Mouse (Mus musculus) urinary bladder, adult 2 months (tissue): ENCODE measurements around the gene Rrnad1. TPM values are rescaled to one million over a fixed set of nuclear protein-coding genes. Genes with fewer than 3 reads are reported as not detected.
"Not testable (repeated sequence)": the region's sequence is repeated elsewhere in the genome, so short reads cannot be mapped to it uniquely, and the experiment has no call there.

Source experiments
- DNase-seq: peaks from one replicate; pipeline ENCODE4 v3.0.0; 2022; ENCODE audit warnings: low spot score
- polyA plus RNA-seq: library from polyadenylated mRNA; depleted of rRNA; stranded (reverse); fragments of >200 nt; gene quantifications from 2 replicates; pipeline ENCODE4 v1.2.3, GENCODE M21; 2012

Rrnad1 gene
- polyA plus RNA-seq, 1 experiment: 33.2 TPM

DNA sequence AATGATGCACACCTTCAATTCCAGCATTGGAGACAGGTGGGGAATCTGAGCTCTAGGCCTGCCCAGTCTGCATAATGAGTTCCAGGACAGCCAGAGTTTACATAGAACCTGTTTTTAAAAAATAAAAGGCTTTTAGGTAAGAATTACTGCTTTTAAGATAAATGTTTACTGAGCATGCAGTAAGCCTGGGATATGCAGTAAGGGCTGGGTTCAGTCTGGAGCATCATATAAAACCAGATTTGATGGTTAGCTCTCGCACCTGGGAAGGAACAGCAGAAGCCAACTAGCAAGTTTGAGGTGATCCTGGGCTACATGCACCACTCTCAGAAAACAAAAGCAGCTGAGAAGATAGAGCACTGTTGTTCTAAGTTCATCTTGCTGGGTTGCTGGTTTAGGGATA, 12.0 kb downstream of the Rrnad1 start:
- no peak for DNase-seq

DNA sequence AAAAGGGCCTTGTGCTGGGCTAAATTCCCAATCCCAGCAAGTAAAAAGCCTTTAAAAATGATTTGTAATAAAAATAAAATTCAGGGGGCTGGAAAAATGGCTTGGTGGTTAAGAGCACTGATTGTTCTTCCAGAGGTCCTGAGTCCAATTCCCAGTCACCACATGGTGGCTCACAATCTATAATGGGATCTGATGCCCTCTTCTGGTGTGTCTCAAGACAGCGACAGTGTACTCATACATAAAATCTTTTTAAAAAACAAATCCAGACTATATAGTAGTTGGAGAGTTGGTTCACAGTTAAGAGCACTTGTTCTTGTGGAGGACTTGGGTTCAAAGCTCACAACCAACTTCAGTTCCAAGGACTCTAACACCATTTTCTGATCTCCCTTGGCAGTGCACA, 13.5 kb downstream of the Rrnad1 start:
- DNase-seq: no peak

- no peak for DNase-seq
Measured at GRCm38 (mm10) chr3:87913891-87914290, 16.6 kb downstream of the Rrnad1 start.

GRCm38 (mm10) chr3:87913491-87913890, 17.0 kb downstream of the Rrnad1 start:
- no peak for DNase-seq

- DNase-seq: peak; percentile 68
Measured at GRCm38 (mm10) chr3:87910573-87911141, 19.9 kb downstream of the Rrnad1 start.

GRCm38 (mm10) chr3:87909874-87910273, 20.6 kb downstream of the Rrnad1 start:
- no peak for DNase-seq

DNA sequence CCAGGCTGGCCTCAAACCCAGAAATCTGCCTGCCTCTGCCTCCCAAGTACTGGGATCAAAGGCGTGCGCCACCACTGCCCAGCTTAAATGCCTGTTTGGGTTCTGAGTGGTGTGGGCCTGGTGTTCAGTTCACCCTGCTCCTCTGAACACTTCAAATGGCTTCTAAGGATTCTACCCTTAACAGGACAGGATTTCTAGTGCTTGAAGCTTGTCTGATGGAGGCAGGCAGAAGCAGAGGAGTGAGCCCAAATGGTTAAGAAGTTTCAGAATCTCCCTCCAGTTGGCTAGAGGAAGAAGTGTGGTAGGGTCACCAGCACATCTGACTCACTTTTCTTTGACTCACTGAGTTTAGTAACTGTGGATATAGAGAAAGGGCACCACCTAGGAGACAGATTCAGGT, 21.1 kb downstream of the Rrnad1 start:
- DNase-seq: no peak

- DNase-seq: no peak
Measured at GRCm38 (mm10) chr3:87907906-87908305, 22.6 kb downstream of the Rrnad1 start.

GRCm38 (mm10) chr3:87906981-87907857, 23.3 kb downstream of the Rrnad1 start:
- no peak for DNase-seq

- peak; percentile 67 for DNase-seq
Measured at GRCm38 (mm10) chr3:87906601-87906980, 23.9 kb downstream of the Rrnad1 start.

- DNase-seq: peak; percentile 95
Measured at GRCm38 (mm10) chr3:87905880-87906485, 24.5 kb downstream of the Rrnad1 start, which contains the start of gene Hdgf. TSS of gene Hdgf (plus strand) at chr3:87906321.

DNA sequence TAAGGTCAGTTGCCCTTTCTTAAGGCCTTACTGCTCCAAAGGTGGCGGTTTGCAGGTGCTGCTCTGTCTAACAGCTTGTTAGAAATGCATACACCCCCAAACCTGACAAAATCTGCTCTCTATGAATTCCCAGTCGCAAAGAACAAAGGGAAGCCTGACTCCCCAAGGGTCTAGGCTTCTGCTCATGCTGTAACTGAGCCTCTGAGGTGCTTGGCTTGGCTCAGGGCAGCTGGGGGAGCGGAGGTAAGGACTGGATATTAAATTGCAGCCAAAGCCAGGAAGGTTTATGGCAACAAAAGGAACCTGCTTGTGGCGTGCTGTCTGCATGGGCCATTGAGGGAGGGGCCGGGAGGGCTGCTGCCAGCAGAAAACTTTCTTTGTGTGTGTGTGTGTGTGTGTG, 26.7 kb downstream of the Rrnad1 start:
- DNase-seq: no peak

DNA sequence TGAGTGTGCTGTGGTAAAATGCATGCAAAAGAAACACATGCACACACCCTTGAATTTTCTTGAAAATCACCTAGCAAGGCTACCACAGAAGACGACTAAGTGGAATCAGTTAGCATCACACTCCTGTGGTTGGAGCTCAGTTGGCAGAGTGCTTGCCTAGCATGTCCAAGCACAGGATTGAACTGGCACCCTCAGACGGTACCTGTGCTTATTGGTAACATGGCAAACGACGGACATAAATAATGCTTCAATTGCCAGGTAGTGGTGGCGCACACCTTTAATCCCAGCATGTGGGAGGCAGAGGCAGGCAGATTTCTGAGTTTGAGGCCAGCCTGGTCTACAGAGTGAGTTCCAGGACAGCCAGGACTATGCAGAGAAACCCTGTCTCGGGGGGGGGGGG, 28.6 kb downstream of the Rrnad1 start:
- not testable (repeated sequence) for DNase-seq

- DNase-seq: no peak
Measured at GRCm38 (mm10) chr3:87901036-87901624, 29.4 kb downstream of the Rrnad1 start.

- no peak for DNase-seq
Measured at GRCm38 (mm10) chr3:87899776-87900175, 30.7 kb downstream of the Rrnad1 start.

DNA sequence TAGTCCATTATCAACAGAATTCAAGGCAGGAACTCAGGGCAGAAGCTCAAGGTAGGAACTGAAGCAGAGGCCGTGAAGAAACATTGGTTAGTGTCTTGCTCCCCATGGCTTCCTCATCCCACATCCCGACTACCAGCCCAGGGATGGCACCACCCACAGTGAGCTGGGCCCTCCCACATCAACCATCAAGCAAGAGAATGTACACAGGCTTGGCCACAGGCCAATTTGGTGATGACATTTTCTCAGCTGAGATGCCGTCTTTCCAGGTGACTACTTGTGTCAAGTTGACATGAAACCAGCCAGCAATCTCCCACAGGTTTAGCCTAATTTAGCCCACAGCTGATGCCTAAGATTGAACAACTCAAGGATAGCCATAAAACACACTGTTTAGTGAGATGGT, 31.3 kb downstream of the Rrnad1 start:
- DNase-seq: no peak

DNA sequence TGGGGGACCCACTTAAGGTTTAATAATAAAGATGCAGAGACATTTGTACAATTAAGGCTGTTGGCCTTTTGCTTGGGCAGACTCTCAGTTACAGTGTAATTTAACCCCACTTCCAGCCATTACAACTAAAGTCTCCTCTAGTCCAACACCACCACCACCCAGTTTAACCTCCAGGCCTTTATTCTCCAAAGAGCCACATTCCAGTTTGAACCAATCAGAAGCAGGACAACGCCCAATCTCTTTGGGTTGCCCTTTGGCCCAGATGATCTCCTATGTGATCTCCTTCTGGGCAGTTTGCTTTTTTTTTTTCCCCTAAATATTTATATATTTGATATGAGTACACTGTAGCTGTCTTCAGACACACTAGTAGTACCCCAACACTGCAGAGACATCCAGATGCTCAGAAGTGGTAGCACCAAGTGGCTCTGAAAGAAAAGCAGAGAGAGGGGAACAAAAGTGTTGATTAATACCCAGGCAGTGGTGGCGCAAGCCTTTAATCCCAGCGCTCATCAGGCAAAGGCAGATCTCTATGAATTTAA, 37.1 kb downstream of the Rrnad1 start:
- DNase-seq: no peak

DNA sequence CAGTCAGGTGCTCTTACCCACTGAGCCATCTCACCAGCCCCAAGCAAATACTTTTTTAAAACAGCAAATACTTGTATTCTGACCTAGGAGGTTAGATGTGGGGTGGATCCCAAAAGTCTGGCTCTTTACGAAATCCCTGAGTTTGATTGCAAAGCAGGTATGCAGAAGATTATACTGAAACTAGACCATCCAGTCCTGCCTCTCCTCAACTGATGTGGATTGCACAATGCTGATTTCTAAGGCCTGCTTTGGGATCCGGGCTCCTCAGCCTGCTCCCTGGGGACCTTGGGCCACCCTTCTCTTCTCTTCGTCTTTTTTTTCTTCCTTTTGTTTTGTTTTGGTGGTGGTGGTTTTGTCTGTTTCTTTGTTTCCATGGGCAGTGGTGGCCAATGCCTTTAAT, 39.0 kb downstream of the Rrnad1 start:
- DNase-seq: no peak

DNA sequence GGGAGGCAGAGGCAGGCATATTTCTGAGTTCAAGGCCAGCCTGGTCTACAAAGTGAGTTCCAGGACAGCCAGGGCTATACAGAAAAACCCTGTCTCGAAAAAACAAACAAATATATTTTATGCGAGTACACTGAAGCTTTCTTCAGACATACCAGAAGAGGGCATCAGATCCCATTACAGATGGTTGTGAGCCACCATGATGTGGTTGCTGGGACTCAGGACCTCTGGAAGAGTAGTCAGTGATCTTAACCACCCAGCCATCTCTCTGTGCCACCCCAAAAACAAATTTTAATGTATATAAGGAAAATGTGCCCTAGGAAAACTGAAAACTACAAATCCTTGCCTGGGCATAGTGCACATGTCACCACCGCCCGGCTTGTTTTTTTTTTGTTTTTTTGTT, 43.1 kb downstream of the Rrnad1 start:
- DNase-seq: not testable (repeated sequence)

GRCm38 (mm10) chr3:87886416-87886815, 44.1 kb downstream of the Rrnad1 start:
- DNase-seq: no peak

DNA sequence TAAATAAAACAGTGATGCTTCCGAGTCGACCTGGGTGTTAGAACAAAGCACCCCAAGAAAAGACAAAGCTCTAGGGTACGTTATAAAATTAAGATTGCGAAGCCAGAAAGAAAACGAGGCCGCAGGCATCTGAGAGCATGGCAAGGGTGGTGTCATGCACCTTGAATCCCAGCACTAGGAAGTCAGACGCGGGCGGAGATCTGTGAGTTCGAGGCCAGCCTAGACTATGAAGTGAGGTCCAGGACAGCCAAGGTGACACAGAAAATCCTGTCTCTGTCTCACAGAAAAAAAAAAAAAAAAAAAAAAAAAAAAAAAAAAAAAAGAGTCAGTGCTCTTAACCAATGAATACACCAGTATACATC, 44.5 kb downstream of the Rrnad1 start:
- no peak for DNase-seq

DNA sequence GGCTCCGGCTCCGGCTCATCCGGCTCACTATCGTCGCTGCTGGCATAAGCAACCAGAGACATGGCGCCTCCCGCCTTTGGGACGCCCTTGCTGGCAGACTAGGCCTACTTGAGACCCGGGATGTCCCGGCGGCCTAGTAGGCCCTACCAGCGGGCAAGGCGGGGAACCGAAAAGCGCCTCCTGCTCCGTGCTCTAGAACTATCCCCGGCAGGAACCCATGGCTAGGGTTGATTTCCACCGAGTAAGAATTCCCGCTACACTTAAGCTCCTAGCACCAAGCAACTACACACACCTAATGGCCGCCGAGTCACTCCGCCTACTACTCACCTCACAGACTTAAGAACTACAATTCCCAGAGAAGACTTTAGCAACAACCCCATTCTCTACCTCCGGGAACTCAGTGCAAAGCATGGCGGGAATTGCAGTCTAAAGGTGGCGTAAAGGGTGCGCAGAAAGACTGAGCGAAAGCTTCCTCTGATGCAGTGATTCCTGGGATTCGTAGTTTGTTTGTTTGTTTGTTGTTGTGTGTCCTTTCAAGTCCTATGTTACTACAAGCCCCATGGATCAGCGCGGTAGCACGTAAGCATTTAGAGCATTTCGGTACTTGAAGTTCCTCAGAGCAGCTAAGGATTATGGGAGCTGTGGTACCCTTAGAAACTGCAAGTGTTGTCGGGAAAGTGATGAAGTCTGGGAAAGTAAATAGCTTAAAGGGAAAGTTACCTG, 45.1 kb downstream of the Rrnad1 start, which contains the start of gene Prcc:
Gene Prcc, minus strand, starts transcription at position 328 of the 723 bp plus-strand sequence.
- DNase-seq: peak; percentile 71
